Mouse (Mus musculus): ENCODE data around the gene Atxn2.
"Not testable (repeated sequence)": the region's sequence is repeated elsewhere in the genome, so short reads cannot be mapped to it uniquely, and the experiment has no call there.

GRCm38 (mm10) chr5:121691436-121691835, 19.7 kb upstream of the Atxn2 start:
- TF ChIP-seq CTCF, EP300 (IDR thresholded peaks at IDR 0.05; ENCODE audit: low read depth): not testable (repeated sequence)

Measured in liver, postnatal 0 days (tissue).